ENCODE assay signal across 9 mouse cellular contexts in genomic region chr17:46433627-46434026, GRCm38 (mm10). TPM values are rescaled to one million over a fixed set of nuclear protein-coding genes. Genes with fewer than 3 reads are reported as not detected.
A peak's percentile ranks its signal among the peaks of the same experiment; 100 is the strongest.
DNase-seq lines count a peak whose midpoint lies in the region; ATAC-seq and TF ChIP-seq lines count a peak whose summit lies in the region.
"Had no signal": no experiment of that assay in that cellular context is flagged by ENCODE, and none has a peak within 500 bp of the region (broad histone marks: within the 10 kb centered on the region; RNA-seq: fewer than 3 reads in every experiment).

No protein-coding gene starts in this region.

- peak; percentile 60; the same call in 1 of the 2 replicates for ATAC-seq in granulocyte monocyte progenitor cell, adult 5-6 weeks (replicated peaks; ENCODE audit: poor library complexity, severe bottlenecking)
- ATAC-seq in neural tube, embryonic 13.5 days (ENCODE audit: low read depth), result 0 out of 2 replicates have a peak, but pooled peaks have one; percentile 13
- ATAC-seq in megakaryocyte-erythroid progenitor cell, adult 5-6 weeks (replicated peaks; ENCODE audit: low FRiP score, low TSS enrichment, poor library complexity, severe bottlenecking), result no peak

- no peak for DNase-seq in thymus, adult 2 months
- no peak for DNase-seq in thymus, postnatal 25 days
- DNase-seq in kidney, postnatal 36 days, result peak; percentile 59 to 78
- no peak for DNase-seq in urinary bladder, postnatal 14 days (ENCODE audit: low spot score)
- DNase-seq in layer of hippocampus, postnatal 25 days (ENCODE audit: extremely low spot score in 1 of 2, low spot score in 1 of 2), result no peak

- no peaks in the 10 kb centered on the region for H3K36me3 ChIP-seq in thymus, adult 2 months (ENCODE audit: control insufficient read depth, insufficient read depth, low read length)
- H3K36me3 ChIP-seq in neural tube, embryonic 13.5 days, result no peaks in the 10 kb centered on the region

- H3K9ac ChIP-seq in neural tube, embryonic 13.5 days, result 0 out of 2 replicates have a peak overlapping the region, but pooled peaks have one; percentile 22

- H3K9me3 ChIP-seq in neural tube, embryonic 13.5 days, result no peaks in the 10 kb centered on the region

- H3K27ac ChIP-seq in thymus, adult 2 months (ENCODE audit: control insufficient read depth, insufficient read depth, low read length), result no peak overlapping the region
- H3K27ac ChIP-seq in neural tube, embryonic 13.5 days (replicated peaks), result no peak overlapping the region

- no peaks in the 10 kb centered on the region; the same call in 1 of the 2 replicates for H3K27me3 ChIP-seq in thymus, adult 2 months (ENCODE audit: control insufficient read depth, insufficient read depth, low read length)
- H3K27me3 ChIP-seq in neural tube, embryonic 13.5 days, result peaks cover 8% of the 10 kb centered on the region

- 0 out of 2 replicates have a peak, but pooled peaks have one; percentile 10 for TF ChIP-seq CTCF in thymus, adult 2 months (IDR thresholded peaks at IDR 0.05; ENCODE audit: borderline replicate concordance, control insufficient read depth, extremely low read depth, insufficient read depth, low read length, poor library complexity)

- H3K4me1 ChIP-seq in thymus, adult 2 months (replicated peaks; ENCODE audit: control insufficient read depth, insufficient read depth, low read length), result no peaks in the 10 kb centered on the region
- H3K4me1 ChIP-seq in neural tube, embryonic 13.5 days (replicated peaks), result peaks cover 14% of the 10 kb centered on the region

- WGBS in thymus, adult 2 months, result 14% methylated on average over 17 of the region's 17 CpGs
- 1% methylated on average over 17 of the region's 17 CpGs for WGBS in neural tube, embryonic 13.5 days

- H3K4me2 ChIP-seq in neural tube, embryonic 13.5 days, result peak overlapping the region; percentile 45

- no peak overlapping the region for H3K4me3 ChIP-seq in thymus, adult 2 months (ENCODE audit: control insufficient read depth, insufficient read depth, low read length)
- no peak overlapping the region for H3K4me3 ChIP-seq in neural tube, embryonic 13.5 days

- TF ChIP-seq POLR2A in thymus, adult 2 months (IDR thresholded peaks at IDR 0.05; ENCODE audit: control insufficient read depth, extremely low read depth, insufficient read depth, low read length, poor library complexity), result no peak

RNA-seq across cellular contexts. Expression of gene Slc22a7, which starts 4.6 kb away (rescaled TPM):
- 1.2 and 3.3 TPM in 2 replicates for polyA plus RNA-seq in thymus, adult 2 months (2012; rRNA removed)
- not detected in 2 replicates for total RNA-seq in granulocyte monocyte progenitor cell, adult 5-6 weeks (2014; fragmentation: Nextera tagmentation)
- total RNA-seq in granulocyte monocyte progenitor cell, adult 5-6 weeks (2017), result not detected in 2 replicates
- not detected in 2 replicates for polyA plus RNA-seq in neural tube, embryonic 13.5 days (2015; fragmentation: Nextera tagmentation; extraction: Ambion mirVana)
- not detected in 2 replicates for total RNA-seq in megakaryocyte-erythroid progenitor cell, adult 5-6 weeks (2014; fragmentation: Nextera tagmentation)
- not detected in 2 replicates for total RNA-seq in megakaryocyte-erythroid progenitor cell, adult 5-6 weeks (2017)
- under 1 TPM in 1 of 2 experiments, not detected in 1; 0.32 TPM for total RNA-seq in layer of hippocampus, postnatal 25 days (2021)
- total RNA-seq: heart, postnatal 14 days had no signal

RNA-seq across cellular contexts. Expression of gene Crip3, which starts 4.9 kb away (rescaled TPM):
- 348 and 429 TPM in 2 replicates for polyA plus RNA-seq in thymus, adult 2 months (2012; rRNA removed)
- total RNA-seq in granulocyte monocyte progenitor cell, adult 5-6 weeks (2014; fragmentation: Nextera tagmentation), result not detected in 2 replicates
- not detected in 2 replicates for total RNA-seq in granulocyte monocyte progenitor cell, adult 5-6 weeks (2017)
- polyA plus RNA-seq in neural tube, embryonic 13.5 days (2015; fragmentation: Nextera tagmentation; extraction: Ambion mirVana), result 0.96 and 1.5 TPM in 2 replicates
- not detected in 2 replicates for total RNA-seq in megakaryocyte-erythroid progenitor cell, adult 5-6 weeks (2014; fragmentation: Nextera tagmentation)
- not detected in 2 replicates for total RNA-seq in megakaryocyte-erythroid progenitor cell, adult 5-6 weeks (2017)
- total RNA-seq in layer of hippocampus, postnatal 25 days (2021), result 1 to 10 TPM; 2.5 to 2.9 TPM

RNA-seq across cellular contexts. Expression of gene Zfp318, which starts 50.1 kb away (rescaled TPM):
- polyA plus RNA-seq in thymus, adult 2 months (2012; rRNA removed), result 18.3 and 20.7 TPM in 2 replicates
- 8.0 and 9.8 TPM in 2 replicates for total RNA-seq in granulocyte monocyte progenitor cell, adult 5-6 weeks (2014; fragmentation: Nextera tagmentation)
- 5.6 and 13.8 TPM in 2 replicates for total RNA-seq in granulocyte monocyte progenitor cell, adult 5-6 weeks (2017)
- polyA plus RNA-seq in neural tube, embryonic 13.5 days (2015; fragmentation: Nextera tagmentation; extraction: Ambion mirVana), result 20.1 and 20.2 TPM in 2 replicates
- 14.3 and 22.2 TPM in 2 replicates for total RNA-seq in megakaryocyte-erythroid progenitor cell, adult 5-6 weeks (2014; fragmentation: Nextera tagmentation)
- 17.3 and 41.5 TPM in 2 replicates for total RNA-seq in megakaryocyte-erythroid progenitor cell, adult 5-6 weeks (2017)
- total RNA-seq in layer of hippocampus, postnatal 25 days (2021), result 10 to 100 TPM; 51.3 to 69.7 TPM

RNA-seq across cellular contexts. Expression of gene Ttbk1, which starts 53.8 kb away (rescaled TPM):
- 1.0 and 1.1 TPM in 2 replicates for polyA plus RNA-seq in thymus, adult 2 months (2012; rRNA removed)
- total RNA-seq in granulocyte monocyte progenitor cell, adult 5-6 weeks (2014; fragmentation: Nextera tagmentation), result 0.09 TPM in 1 of 2 replicates, not detected in the other
- not detected in 2 replicates for total RNA-seq in granulocyte monocyte progenitor cell, adult 5-6 weeks (2017)
- 6.0 and 6.9 TPM in 2 replicates for polyA plus RNA-seq in neural tube, embryonic 13.5 days (2015; fragmentation: Nextera tagmentation; extraction: Ambion mirVana)
- 0.10 TPM in 1 of 2 replicates, not detected in the other for total RNA-seq in megakaryocyte-erythroid progenitor cell, adult 5-6 weeks (2014; fragmentation: Nextera tagmentation)
- total RNA-seq in megakaryocyte-erythroid progenitor cell, adult 5-6 weeks (2017), result 0.14 TPM in 1 of 2 replicates, not detected in the other
- total RNA-seq in layer of hippocampus, postnatal 25 days (2021), result 100 to 1,000 TPM; 112 to 124 TPM

Comparison
In these comparisons a context has a peak if more than half of its experiments do, and no peak if none do; other contexts are left out.
1. DNase-seq: peak in kidney, postnatal 36 days (2 of 2); none in thymus, adult 2 months (single experiment), thymus, postnatal 25 days (single experiment), urinary bladder, postnatal 14 days (single experiment) and layer of hippocampus, postnatal 25 days (0 of 2).